Mouse (Mus musculus): ENCODE measurements around the gene Mcu. TPM values are rescaled to one million over a fixed set of nuclear protein-coding genes. Genes with fewer than 3 reads are reported as not detected.

Mcu gene
- polyA plus RNA-seq, 2 experiments = 3.5 to 7.9 TPM

DNA sequence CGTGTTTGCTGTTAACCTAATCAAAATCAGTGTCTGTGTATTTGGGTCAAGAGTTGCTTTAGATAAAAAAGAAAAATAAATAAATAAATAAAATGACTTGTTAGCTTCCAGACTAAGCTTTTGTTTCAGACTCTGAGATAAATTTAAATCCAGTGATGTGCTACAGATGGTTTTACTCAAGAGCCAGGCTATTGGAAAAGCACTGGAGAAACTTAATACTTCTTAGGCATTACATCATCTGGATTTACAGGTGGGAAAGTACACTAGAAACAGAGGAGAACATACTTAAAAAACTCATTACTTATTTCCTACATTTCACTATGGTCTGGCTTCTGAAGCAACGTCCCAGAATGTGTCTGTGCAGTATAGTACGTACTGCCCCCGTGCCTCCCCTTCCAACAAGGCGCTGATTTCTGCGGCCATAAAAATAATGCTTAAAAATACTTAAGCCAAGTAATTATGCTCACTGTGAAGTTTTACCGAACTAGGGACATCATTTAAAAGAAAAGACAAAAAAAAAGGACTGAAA is 21.2 kb upstream of the Mcu start:
- TF ChIP-seq CTCF (IDR thresholded peaks at IDR 0.05; ENCODE audit: low read depth) = no peak
- TF ChIP-seq EP300 (IDR thresholded peaks at IDR 0.05; ENCODE audit: low read depth) = no peak
- Histone ChIP-seq H3K4me1 (replicated peaks; ENCODE audit: control insufficient read depth in 2 of 2, insufficient read depth in 2 of 2, low read length in 1 of 2) (peaks cover 0 to 2% of the 10 kb centered on the region in 2 experiments; a peak in 1 of 4 replicates), H3K27me3 (ENCODE audit: control insufficient read depth, insufficient read depth, low read length) (no peaks in the 10 kb centered on the region), H3K27ac (no peak overlapping the region), H3K9ac (replicated peaks) (no peak overlapping the region), H3K4me2 (ENCODE audit: low read depth) (no peak overlapping the region), H3K36me3 (replicated peaks; ENCODE audit: control insufficient read depth, insufficient read depth, low read depth) (no peaks in the 10 kb centered on the region), H3K9me3 (ENCODE audit: control insufficient read depth, low read length) (no peaks in the 10 kb centered on the region), H3K4me3 (ENCODE audit: insufficient read depth in 1 of 2, low read depth in 2 of 2, low read length in 2 of 2) (no peak overlapping the region)
- DNase-seq (ENCODE audit: low read depth in 3 of 3, low spot score in 3 of 3) (no peak), ATAC-seq (ENCODE audit: insufficient read depth) (no peak)
- WGBS (ENCODE audit: insufficient replicate concordance) = 68% methylated on average over 7 of the region's 7 CpGs

DNA sequence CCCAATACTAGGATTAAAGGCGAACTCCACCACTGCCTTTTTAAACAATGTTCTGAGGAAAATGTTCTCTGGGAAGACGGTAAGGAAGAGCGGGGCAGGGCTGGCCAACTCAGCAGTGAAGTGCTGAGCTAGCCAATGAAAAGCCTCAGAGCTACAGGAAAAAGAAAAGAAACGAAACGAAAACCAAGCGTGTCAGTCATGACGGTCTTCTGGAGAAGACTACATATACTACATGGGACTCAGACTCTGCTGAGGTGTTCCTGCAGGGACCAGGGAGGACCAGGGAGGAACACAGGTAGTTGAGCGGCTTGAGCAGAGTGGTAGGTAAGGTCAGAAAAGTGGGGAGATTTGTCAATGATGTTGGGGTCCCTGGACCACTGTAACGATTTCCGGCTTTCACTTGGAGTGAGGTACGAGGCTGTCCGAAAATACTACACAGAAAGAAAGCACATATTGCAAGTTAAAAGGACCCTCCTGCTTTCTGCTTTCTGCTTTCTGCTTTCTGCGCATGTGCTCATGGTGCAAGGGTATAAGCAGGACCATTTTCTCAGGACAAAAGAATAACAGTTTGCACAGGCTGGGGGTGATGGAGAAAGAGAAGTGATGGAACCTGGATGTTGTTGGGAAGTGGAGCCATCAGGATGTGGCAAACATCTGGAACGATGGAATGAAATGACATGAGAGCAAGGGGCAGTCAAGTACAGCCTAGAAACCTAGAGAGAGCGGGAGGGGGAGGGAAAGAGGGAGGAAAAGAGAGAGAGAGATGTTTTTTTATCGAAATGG is 20.4 kb upstream of the Mcu start:
- peak overlapping the region in 1 of 2 experiments; percentile 37; a peak in 2 of 4 replicates for H3K4me3 ChIP-seq (ENCODE audit: insufficient read depth in 1 of 2, low read depth in 2 of 2, low read length in 2 of 2)
- no peak for TF ChIP-seq CTCF (IDR thresholded peaks at IDR 0.05; ENCODE audit: low read depth)
- TF ChIP-seq EP300 (IDR thresholded peaks at IDR 0.05; ENCODE audit: low read depth) = no peak
- no peak overlapping the region for H3K27ac ChIP-seq
- WGBS (ENCODE audit: insufficient replicate concordance) = 64% methylated on average over 16 of the region's 16 CpGs
- DNase-seq (ENCODE audit: low read depth in 3 of 3, low spot score in 3 of 3) (no peak), ATAC-seq (ENCODE audit: insufficient read depth) (no peak)
- H3K4me1 ChIP-seq (replicated peaks; ENCODE audit: control insufficient read depth in 2 of 2, insufficient read depth in 2 of 2, low read length in 1 of 2) = no peaks in the 10 kb centered on the region
- H3K36me3 ChIP-seq (replicated peaks; ENCODE audit: control insufficient read depth, insufficient read depth, low read depth) = no peaks in the 10 kb centered on the region
- no peaks in the 10 kb centered on the region for H3K9me3 ChIP-seq (ENCODE audit: control insufficient read depth, low read length)
- H3K27me3 ChIP-seq (ENCODE audit: control insufficient read depth, insufficient read depth, low read length) = no peaks in the 10 kb centered on the region
- H3K4me2 ChIP-seq (ENCODE audit: low read depth) = no peak overlapping the region
- no peak overlapping the region for H3K9ac ChIP-seq (replicated peaks)

GRCm38 (mm10) chr10:59636048-59636447 is 19.6 kb upstream of the Mcu start:
- DNase-seq (ENCODE audit: low read depth in 3 of 3, low spot score in 3 of 3) (no peak), ATAC-seq (ENCODE audit: insufficient read depth) (no peak)
- Histone ChIP-seq H3K9ac (replicated peaks) (no peak overlapping the region), H3K27me3 (ENCODE audit: control insufficient read depth, insufficient read depth, low read length) (no peaks in the 10 kb centered on the region), H3K9me3 (ENCODE audit: control insufficient read depth, low read length) (no peaks in the 10 kb centered on the region), H3K4me2 (ENCODE audit: low read depth) (no peak overlapping the region), H3K27ac (no peak overlapping the region), H3K4me3 (ENCODE audit: insufficient read depth in 1 of 2, low read depth in 2 of 2, low read length in 2 of 2) (no peak overlapping the region), H3K4me1 (replicated peaks; ENCODE audit: control insufficient read depth in 2 of 2, insufficient read depth in 2 of 2, low read length in 1 of 2) (no peaks in the 10 kb centered on the region), H3K36me3 (replicated peaks; ENCODE audit: control insufficient read depth, insufficient read depth, low read depth) (no peaks in the 10 kb centered on the region)
- TF ChIP-seq EP300 (IDR thresholded peaks at IDR 0.05; ENCODE audit: low read depth) (no peak), CTCF (IDR thresholded peaks at IDR 0.05; ENCODE audit: low read depth) (no peak)
- WGBS (ENCODE audit: insufficient replicate concordance) = 66% methylated on average over 2 of the region's 2 CpGs

- ATAC-seq (ENCODE audit: insufficient read depth) = no peak
- no peak for DNase-seq (ENCODE audit: low read depth in 3 of 3, low spot score in 3 of 3)
- Histone ChIP-seq H3K27me3 (ENCODE audit: control insufficient read depth, insufficient read depth, low read length) (no peaks in the 10 kb centered on the region), H3K9me3 (ENCODE audit: control insufficient read depth, low read length) (no peaks in the 10 kb centered on the region), H3K27ac (no peak overlapping the region), H3K9ac (replicated peaks) (no peak overlapping the region), H3K4me1 (replicated peaks; ENCODE audit: control insufficient read depth in 2 of 2, insufficient read depth in 2 of 2, low read length in 1 of 2) (0 out of 4 replicates have a peak, but pooled peaks cover 0 to 2% of the 10 kb centered on the region in 2 experiments), H3K4me2 (ENCODE audit: low read depth) (no peak overlapping the region), H3K36me3 (replicated peaks; ENCODE audit: control insufficient read depth, insufficient read depth, low read depth) (no peaks in the 10 kb centered on the region), H3K4me3 (ENCODE audit: insufficient read depth in 1 of 2, low read depth in 2 of 2, low read length in 2 of 2) (no peak overlapping the region)
- no peak for TF ChIP-seq EP300 (IDR thresholded peaks at IDR 0.05; ENCODE audit: low read depth)
- no peak for TF ChIP-seq CTCF (IDR thresholded peaks at IDR 0.05; ENCODE audit: low read depth)
- 62% methylated on average over 4 of the region's 4 CpGs for WGBS (ENCODE audit: insufficient replicate concordance)
These were observed 13.0 kb upstream of the Mcu start for GRCm38 (mm10) chr10:59629506-59629782.

GRCm38 (mm10) chr10:59628641-59629505 is 12.4 kb upstream of the Mcu start:
- no peak for DNase-seq (ENCODE audit: low read depth in 3 of 3, low spot score in 3 of 3)
- 60% methylated on average over 17 of the region's 17 CpGs for WGBS (ENCODE audit: insufficient replicate concordance)
- H3K27ac ChIP-seq = no peak overlapping the region
- H3K4me1 ChIP-seq (replicated peaks; ENCODE audit: control insufficient read depth in 2 of 2, insufficient read depth in 2 of 2, low read length in 1 of 2) = 0 out of 4 replicates have a peak, but pooled peaks cover 0 to 2% of the 10 kb centered on the region in 2 experiments
- TF ChIP-seq EP300 (IDR thresholded peaks at IDR 0.05; ENCODE audit: low read depth) = no peak
- no peak for TF ChIP-seq CTCF (IDR thresholded peaks at IDR 0.05; ENCODE audit: low read depth)
- no peak for ATAC-seq (ENCODE audit: insufficient read depth)
- H3K9me3 ChIP-seq (ENCODE audit: control insufficient read depth, low read length) = no peaks in the 10 kb centered on the region
- H3K9ac ChIP-seq (replicated peaks) = no peak overlapping the region
- H3K27me3 ChIP-seq (ENCODE audit: control insufficient read depth, insufficient read depth, low read length) = no peaks in the 10 kb centered on the region
- no peaks in the 10 kb centered on the region for H3K36me3 ChIP-seq (replicated peaks; ENCODE audit: control insufficient read depth, insufficient read depth, low read depth)
- no peak overlapping the region for H3K4me2 ChIP-seq (ENCODE audit: low read depth)
- H3K4me3 ChIP-seq (ENCODE audit: insufficient read depth in 1 of 2, low read depth in 2 of 2, low read length in 2 of 2) = no peak overlapping the region

All from liver, embryonic 14.5 days (tissue).